Mouse (Mus musculus): Measurements from ENCODE around the gene Thada. TPM values are rescaled to one million over a fixed set of nuclear protein-coding genes. Genes with fewer than 3 reads are reported as not detected.
A peak's percentile ranks its signal among the peaks of the same experiment; 100 is the strongest.

The Thada gene
- total and polyA plus RNA-seq, 2 experiments from 2014 or later, result 3.3 to 15.7 TPM

DNA sequence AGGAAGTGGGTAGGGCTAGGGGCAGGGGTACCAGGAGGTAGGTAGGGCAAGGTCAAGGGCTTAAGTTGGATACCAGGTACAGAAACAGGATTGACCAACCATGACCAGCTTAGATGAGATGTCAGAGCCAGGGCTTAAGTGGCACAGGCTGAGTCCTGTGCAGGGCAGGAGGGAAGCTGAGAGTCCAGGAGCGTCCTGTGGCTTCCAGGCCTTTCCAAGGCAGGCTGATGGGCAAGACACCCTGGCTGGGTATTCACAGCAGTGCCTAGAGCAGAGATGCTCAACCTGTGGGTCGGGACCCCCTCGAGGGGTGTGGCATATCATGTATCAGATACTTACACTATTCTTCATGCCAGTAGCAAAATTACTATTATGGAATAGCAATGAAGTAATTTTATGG lies 300.3 kb downstream of the Thada start:
- ATAC-seq (no peak), DNase-seq (ENCODE audit: low spot score) (no peak)
- TF ChIP-seq CTCF (IDR thresholded peaks at IDR 0.05; ENCODE audit: low read depth), result no peak
- Histone ChIP-seq H3K4me3 (ENCODE audit: low read length) (no peak overlapping the region), H3K9ac (replicated peaks; ENCODE audit: low read length) (no peak overlapping the region), H3K27ac (no peak overlapping the region), H3K36me3 (ENCODE audit: insufficient read depth, low read length) (no peaks in the 10 kb centered on the region), H3K4me1 (ENCODE audit: insufficient read depth, low read length) (no peaks in the 10 kb centered on the region), H3K4me2 (ENCODE audit: low read depth, low read length) (no peak overlapping the region), H3K9me3 (ENCODE audit: low read length) (no peaks in the 10 kb centered on the region), H3K27me3 (ENCODE audit: insufficient read depth, low read length) (no peaks in the 10 kb centered on the region)
- 86% methylated on average over 3 of the region's 3 CpGs for WGBS

DNA sequence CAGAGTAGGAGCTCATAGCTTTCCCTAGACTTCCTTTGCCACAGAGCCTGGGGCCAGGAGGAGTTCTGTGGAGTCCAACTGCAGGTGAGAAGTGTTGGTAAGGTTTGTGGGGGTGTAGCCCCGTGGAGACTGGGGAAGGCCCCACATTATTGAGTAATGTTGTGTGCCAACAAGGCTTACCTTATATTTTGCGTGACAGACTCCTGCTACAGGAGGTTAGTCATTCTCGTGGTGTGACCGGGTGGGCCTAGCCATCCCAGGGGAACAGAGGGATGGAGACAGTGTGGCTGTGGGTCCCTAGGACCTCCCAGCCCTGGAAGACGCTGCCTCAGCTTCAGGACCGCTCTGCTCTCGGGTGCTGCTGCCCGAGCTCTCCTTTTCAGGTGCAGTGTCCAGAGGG lies 301.9 kb downstream of the Thada start:
- no peak for ATAC-seq
- Histone ChIP-seq H3K4me2 (ENCODE audit: low read depth, low read length) (no peak overlapping the region), H3K9me3 (ENCODE audit: low read length) (no peaks in the 10 kb centered on the region), H3K36me3 (ENCODE audit: insufficient read depth, low read length) (no peaks in the 10 kb centered on the region), H3K4me1 (ENCODE audit: insufficient read depth, low read length) (no peaks in the 10 kb centered on the region), H3K27me3 (ENCODE audit: insufficient read depth, low read length) (no peaks in the 10 kb centered on the region), H3K9ac (replicated peaks; ENCODE audit: low read length) (no peak overlapping the region), H3K4me3 (ENCODE audit: low read length) (no peak overlapping the region), H3K27ac (no peak overlapping the region)
- no peak for TF ChIP-seq CTCF (IDR thresholded peaks at IDR 0.05; ENCODE audit: low read depth)
- DNase-seq (ENCODE audit: low spot score), result no peak
- WGBS, result 92% methylated on average over 8 of the region's 8 CpGs

DNA sequence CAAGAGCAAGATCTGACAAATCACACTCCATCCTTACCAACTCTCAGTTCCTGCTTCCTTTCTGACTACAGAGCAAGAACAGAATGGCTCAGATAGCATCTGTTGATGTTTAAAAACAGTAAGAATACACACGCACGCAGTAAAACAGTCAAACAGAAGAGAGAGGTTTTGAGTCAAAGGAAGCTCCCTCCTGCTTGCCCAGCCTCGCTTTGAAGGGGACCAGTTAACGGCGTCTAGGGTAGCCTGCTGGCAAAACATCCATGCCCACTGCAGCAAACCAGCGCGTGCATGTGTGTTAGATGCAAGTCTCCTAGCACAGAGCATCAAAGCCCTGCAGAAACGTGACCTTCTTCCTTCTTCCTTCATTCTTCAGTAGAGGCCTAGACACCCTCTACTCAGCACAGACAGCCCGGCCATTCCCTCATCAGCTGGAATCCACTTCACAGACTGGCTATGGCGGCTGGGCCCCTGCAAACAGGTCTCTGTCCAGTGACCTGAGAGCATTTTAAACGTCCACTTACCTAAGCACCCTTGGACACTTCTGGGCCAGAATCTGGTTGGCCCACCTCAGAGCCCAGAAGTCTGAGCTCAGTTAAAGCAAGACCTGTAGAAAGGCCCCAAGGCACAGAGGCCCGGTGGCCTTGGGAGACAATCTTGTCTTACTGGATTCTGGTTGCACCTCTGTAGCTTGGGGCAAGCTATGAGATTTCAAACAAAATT lies 302.8 kb downstream of the Thada start:
- Histone ChIP-seq H3K36me3 (ENCODE audit: insufficient read depth, low read length) (no peaks in the 10 kb centered on the region), H3K9ac (replicated peaks; ENCODE audit: low read length) (no peak overlapping the region), H3K27me3 (ENCODE audit: insufficient read depth, low read length) (no peaks in the 10 kb centered on the region), H3K4me1 (ENCODE audit: insufficient read depth, low read length) (no peaks in the 10 kb centered on the region), H3K27ac (no peak overlapping the region), H3K9me3 (ENCODE audit: low read length) (no peaks in the 10 kb centered on the region), H3K4me3 (ENCODE audit: low read length) (no peak overlapping the region), H3K4me2 (ENCODE audit: low read depth, low read length) (no peak overlapping the region)
- DNase-seq (ENCODE audit: low spot score) (no peak), ATAC-seq (no peak)
- WGBS, result 85% methylated on average over 12 of the region's 12 CpGs
- TF ChIP-seq CTCF (IDR thresholded peaks at IDR 0.05; ENCODE audit: low read depth), result no peak

DNA sequence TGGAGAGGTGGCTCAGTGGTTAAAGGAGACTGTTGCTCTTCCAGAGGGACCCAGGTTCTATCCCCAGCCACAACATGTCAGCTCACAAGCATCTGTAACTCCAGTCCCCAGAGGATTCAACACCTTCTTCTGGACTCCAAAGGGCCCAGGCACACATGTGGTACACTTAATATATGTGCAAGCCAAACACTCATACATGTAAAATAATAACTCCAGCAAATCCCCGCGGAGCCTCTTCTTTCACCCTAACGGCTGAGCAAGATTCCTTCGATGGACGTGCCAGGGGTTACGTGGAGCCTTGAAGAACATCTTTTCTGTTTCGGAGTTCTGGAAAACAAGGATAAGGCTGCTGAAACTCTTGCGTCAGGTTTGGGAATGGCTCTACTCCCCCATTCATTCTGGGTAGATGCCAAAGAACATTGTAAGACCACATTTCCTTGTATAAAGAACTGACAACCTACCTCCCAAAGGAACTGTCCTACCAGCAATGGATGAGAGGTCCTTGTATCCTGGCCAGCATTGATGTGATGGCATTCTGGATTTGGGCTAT lies 303.7 kb downstream of the Thada start:
- no peak for TF ChIP-seq CTCF (IDR thresholded peaks at IDR 0.05; ENCODE audit: low read depth)
- 0 out of 2 replicates have a peak overlapping the region, but pooled peaks have one; percentile 26 for H3K27ac ChIP-seq
- WGBS, result 84% methylated on average over 8 of the region's 8 CpGs
- H3K4me1 ChIP-seq (ENCODE audit: insufficient read depth, low read length), result no peaks in the 10 kb centered on the region
- H3K36me3 ChIP-seq (ENCODE audit: insufficient read depth, low read length), result no peaks in the 10 kb centered on the region
- H3K9ac ChIP-seq (replicated peaks; ENCODE audit: low read length), result no peak overlapping the region
- ATAC-seq, result no peak
- no peak for DNase-seq (ENCODE audit: low spot score)
- no peak overlapping the region for H3K4me3 ChIP-seq (ENCODE audit: low read length)
- no peaks in the 10 kb centered on the region for H3K27me3 ChIP-seq (ENCODE audit: insufficient read depth, low read length)
- no peaks in the 10 kb centered on the region for H3K9me3 ChIP-seq (ENCODE audit: low read length)
- H3K4me2 ChIP-seq (ENCODE audit: low read depth, low read length), result no peak overlapping the region

DNA sequence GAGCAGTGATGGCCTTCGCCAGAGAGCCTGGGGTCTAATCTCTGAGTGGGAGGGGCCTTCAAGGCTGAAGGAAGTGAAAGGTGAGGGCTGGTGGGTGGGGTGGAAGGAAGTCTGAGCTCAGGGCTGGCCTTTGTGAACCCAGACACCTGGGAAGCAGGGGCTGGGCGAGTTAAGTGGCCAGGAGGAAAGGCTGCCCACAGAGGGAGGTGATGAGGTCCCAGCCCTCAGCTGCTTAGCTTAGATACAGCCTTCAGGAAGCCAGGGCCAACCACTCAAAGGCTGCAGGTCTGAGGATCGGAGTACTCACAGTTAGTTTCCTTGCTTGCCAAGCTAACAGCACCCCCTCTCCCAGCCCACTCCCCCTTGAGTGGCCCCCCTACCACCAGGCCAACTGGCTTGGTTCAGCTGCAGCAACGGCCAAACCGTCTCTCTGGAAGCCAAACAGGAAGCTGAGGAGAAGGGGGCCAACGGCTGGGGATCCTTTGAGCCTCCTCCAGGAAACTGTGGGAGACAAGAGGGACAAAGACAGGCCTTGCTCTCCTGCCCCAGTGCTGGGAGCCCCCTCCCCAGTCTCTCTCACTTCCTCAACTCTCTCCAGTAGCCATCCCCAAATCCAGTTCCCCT lies 304.7 kb downstream of the Thada start:
- ATAC-seq (peak; percentile 89), DNase-seq (ENCODE audit: low spot score) (peak; percentile 76)
- no peak overlapping the region for H3K9ac ChIP-seq (replicated peaks; ENCODE audit: low read length)
- H3K9me3 ChIP-seq (ENCODE audit: low read length), result no peaks in the 10 kb centered on the region
- H3K4me3 ChIP-seq (ENCODE audit: low read length), result no peak overlapping the region
- WGBS, result 36% methylated on average over 6 of the region's 6 CpGs
- H3K4me1 ChIP-seq (ENCODE audit: insufficient read depth, low read length), result no peaks in the 10 kb centered on the region
- TF ChIP-seq CTCF (IDR thresholded peaks at IDR 0.05; ENCODE audit: low read depth), result no peak
- H3K4me2 ChIP-seq (ENCODE audit: low read depth, low read length), result no peak overlapping the region
- no peak overlapping the region for H3K27ac ChIP-seq
- no peaks in the 10 kb centered on the region for H3K27me3 ChIP-seq (ENCODE audit: insufficient read depth, low read length)
- H3K36me3 ChIP-seq (ENCODE audit: insufficient read depth, low read length), result no peaks in the 10 kb centered on the region

DNA sequence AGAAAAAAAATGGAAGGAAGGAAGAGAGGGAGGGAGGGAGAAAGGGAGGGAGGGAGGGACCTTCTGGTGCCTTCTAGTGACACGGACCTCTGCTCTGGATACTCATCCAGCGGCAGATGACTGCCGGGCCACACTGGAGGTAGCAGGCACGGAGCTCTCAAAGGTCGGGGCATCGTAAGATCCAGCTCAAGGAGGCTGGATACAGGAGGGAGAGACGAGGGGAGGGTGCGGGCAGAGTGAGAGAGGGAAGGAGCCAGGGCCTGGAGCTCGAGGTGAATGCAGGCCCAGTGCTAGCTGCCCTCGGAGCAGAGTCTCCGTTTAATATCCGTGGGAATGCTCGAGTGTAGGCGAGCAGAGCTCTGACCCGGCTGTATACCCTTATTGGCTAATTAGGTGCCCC lies 307.1 kb downstream of the Thada start:
- WGBS, result 75% methylated on average over 15 of the region's 15 CpGs
- TF ChIP-seq CTCF (IDR thresholded peaks at IDR 0.05; ENCODE audit: low read depth), result no peak
- ATAC-seq (no peak), DNase-seq (ENCODE audit: low spot score) (no peak)
- Histone ChIP-seq H3K4me2 (ENCODE audit: low read depth, low read length) (no peak overlapping the region), H3K36me3 (ENCODE audit: insufficient read depth, low read length) (no peaks in the 10 kb centered on the region), H3K4me1 (ENCODE audit: insufficient read depth, low read length) (no peaks in the 10 kb centered on the region), H3K4me3 (ENCODE audit: low read length) (no peak overlapping the region), H3K9ac (replicated peaks; ENCODE audit: low read length) (no peak overlapping the region), H3K27me3 (ENCODE audit: insufficient read depth, low read length) (no peaks in the 10 kb centered on the region), H3K27ac (no peak overlapping the region), H3K9me3 (ENCODE audit: low read length) (no peaks in the 10 kb centered on the region)

DNA sequence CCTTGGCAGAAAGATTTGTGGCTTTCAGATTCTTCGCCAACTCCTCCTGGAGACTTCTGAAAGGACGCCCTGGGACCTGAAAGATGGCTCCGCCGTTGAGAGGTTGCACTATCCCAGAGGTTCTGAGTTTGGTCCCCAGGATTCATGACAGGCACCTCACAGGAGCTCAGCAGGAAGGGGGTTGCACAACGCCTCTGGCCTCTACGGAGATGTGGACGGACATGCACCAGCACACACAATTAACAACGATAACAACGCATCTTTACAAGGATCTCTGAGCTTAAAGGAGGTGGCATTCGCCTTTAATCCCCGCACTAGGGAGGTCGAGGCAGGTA lies 307.6 kb downstream of the Thada start:
- WGBS, result 86% methylated on average over 12 of the region's 12 CpGs
- DNase-seq (ENCODE audit: low spot score) (no peak), ATAC-seq (no peak)
- H3K27ac ChIP-seq, result no peak overlapping the region
- no peaks in the 10 kb centered on the region for H3K4me1 ChIP-seq (ENCODE audit: insufficient read depth, low read length)
- H3K36me3 ChIP-seq (ENCODE audit: insufficient read depth, low read length), result no peaks in the 10 kb centered on the region
- no peaks in the 10 kb centered on the region for H3K9me3 ChIP-seq (ENCODE audit: low read length)
- no peak overlapping the region for H3K9ac ChIP-seq (replicated peaks; ENCODE audit: low read length)
- TF ChIP-seq CTCF (IDR thresholded peaks at IDR 0.05; ENCODE audit: low read depth), result no peak
- H3K4me2 ChIP-seq (ENCODE audit: low read depth, low read length), result no peak overlapping the region
- H3K27me3 ChIP-seq (ENCODE audit: insufficient read depth, low read length), result no peaks in the 10 kb centered on the region
- no peak overlapping the region for H3K4me3 ChIP-seq (ENCODE audit: low read length)

Data from hindbrain, postnatal 0 days (tissue).